In the genomic region with DNA sequence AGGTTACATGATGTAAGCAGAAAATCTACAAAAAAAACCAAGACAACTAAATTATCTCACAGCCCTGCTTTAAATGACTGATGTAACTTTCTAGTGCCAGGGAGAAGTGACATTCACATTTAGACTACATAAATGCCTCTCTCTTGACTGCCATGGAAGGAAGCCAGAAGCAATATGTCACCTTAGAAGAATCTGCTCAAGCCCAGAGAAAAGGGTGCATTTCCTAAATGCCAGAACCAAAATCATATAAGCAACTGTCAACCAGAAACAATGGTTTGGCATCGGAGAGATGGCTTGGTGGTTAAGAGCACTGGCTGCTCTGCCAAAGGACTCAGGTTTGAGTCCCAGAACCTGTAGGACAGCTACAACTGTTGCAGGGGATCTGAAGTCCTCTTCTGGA, we compare ENCODE assay signal across 21 mouse cellular contexts. TPM values are rescaled to one million over a fixed set of nuclear protein-coding genes. Genes with fewer than 3 reads are reported as not detected.
DNase-seq lines count a peak whose midpoint lies in the region; ATAC-seq and TF ChIP-seq lines count a peak whose summit lies in the region.
"Had no signal": no experiment of that assay in that cellular context is flagged by ENCODE, and none has a peak within 500 bp of the region (broad histone marks: within the 10 kb centered on the region; RNA-seq: fewer than 3 reads in every experiment).

No protein-coding gene starts in this region.

- H3K27me3 ChIP-seq in heart, embryonic 10.5 days (ENCODE audit: insufficient read depth, poor library complexity, severe bottlenecking) = no peaks in the 10 kb centered on the region
- no peaks in the 10 kb centered on the region for H3K27me3 ChIP-seq in kidney, adult 2 months (replicated peaks; ENCODE audit: control insufficient read depth, insufficient read depth, low read length)
- H3K27me3 ChIP-seq in spleen, adult 2 months (ENCODE audit: control insufficient read depth, insufficient read depth, low read length) = no peaks in the 10 kb centered on the region
- H3K27me3 ChIP-seq: CH12.LX; forebrain, embryonic 13.5 days; hindbrain, embryonic 15.5 days; intestine, embryonic 15.5 days; kidney, embryonic 15.5 days; limb, embryonic 12.5 days; liver, embryonic 12.5 days; midbrain, embryonic 13.5 days had no signal

- no peak overlapping the region for H3K4me3 ChIP-seq in heart, embryonic 10.5 days
- no peak overlapping the region for H3K4me3 ChIP-seq in kidney, adult 2 months (ENCODE audit: insufficient read depth, low read depth, low read length)
- no peak overlapping the region for H3K4me3 ChIP-seq in spleen, adult 2 months (ENCODE audit: extremely low read depth, insufficient read depth, insufficient read length)
- H3K4me3 ChIP-seq: erythroblast, embryonic 14.5 days; forebrain, embryonic 13.5 days; hindbrain, embryonic 15.5 days; intestine, embryonic 15.5 days; kidney, embryonic 15.5 days; limb, embryonic 12.5 days; liver, embryonic 12.5 days; midbrain, embryonic 13.5 days had no signal

- ATAC-seq in cerebellum, adult (ENCODE audit: insufficient number of reproducible peaks, low FRiP score, low TSS enrichment) = no peak
- ATAC-seq: forebrain, embryonic 13.5 days; intestine, embryonic 15.5 days; liver, embryonic 12.5 days; midbrain, embryonic 13.5 days had no signal

- TF ChIP-seq POLR2A in kidney, adult 2 months (IDR thresholded peaks at IDR 0.05; ENCODE audit: low read depth, low read length) = no peak
- TF ChIP-seq POLR2A in spleen, adult 2 months (IDR thresholded peaks at IDR 0.05; ENCODE audit: low read depth, low read length) = no peak

- peaks cover 85% of the 10 kb centered on the region for H3K4me1 ChIP-seq in heart, embryonic 10.5 days
- peaks cover 21% of the 10 kb centered on the region for H3K4me1 ChIP-seq in kidney, adult 2 months (ENCODE audit: control insufficient read depth, insufficient read depth, low read length)
- peaks cover 31% of the 10 kb centered on the region; the same call in 1 of the 2 replicates for H3K4me1 ChIP-seq in spleen, adult 2 months (ENCODE audit: control insufficient read depth, insufficient read depth, insufficient read length)
- H3K4me1 ChIP-seq: forebrain, embryonic 13.5 days; hindbrain, embryonic 15.5 days; midbrain, embryonic 13.5 days had no signal

- TF ChIP-seq CTCF in kidney, adult 2 months (conservative IDR thresholded peaks at IDR 0.05; ENCODE audit: insufficient read depth, insufficient read length, low read depth, low read length) = no peak
- TF ChIP-seq CTCF in spleen, adult 2 months (IDR thresholded peaks at IDR 0.05; ENCODE audit: extremely low read depth, insufficient read depth, insufficient read length, insufficient replicate concordance) = no peak

- H3K36me3 ChIP-seq in heart, embryonic 10.5 days = peaks cover 10% of the 10 kb centered on the region
- H3K36me3 ChIP-seq in kidney, adult 2 months (ENCODE audit: control insufficient read depth, insufficient read depth, low read length) = peaks cover 2% of the 10 kb centered on the region; the same call in 1 of the 2 replicates
- no peaks in the 10 kb centered on the region for H3K36me3 ChIP-seq in spleen, adult 2 months (ENCODE audit: control insufficient read depth, insufficient read depth, low read length)
- H3K36me3 ChIP-seq: hindbrain, embryonic 15.5 days; intestine, embryonic 15.5 days; kidney, embryonic 15.5 days; limb, embryonic 12.5 days; midbrain, embryonic 13.5 days had no signal

- DNase-seq in heart, embryonic 10.5 days (ENCODE audit: low spot score) = no peak
- DNase-seq in heart, postnatal 4 days = no peak
- peak; percentile 56 for DNase-seq in kidney, adult 2 months
- no peak for DNase-seq in kidney, adult 18-20 months
- no peak for DNase-seq in spleen, adult 2 months (ENCODE audit: low read depth in 1 of 2, low spot score in 2 of 2)
- DNase-seq in spleen, postnatal 4 days (ENCODE audit: low spot score in 2 of 2) = no peak
- DNase-seq in thymus, postnatal 10 days (ENCODE audit: low spot score in 2 of 2) = no peak
- DNase-seq: cerebellum, adult 9-10 months; heart, postnatal 10 days; kidney, postnatal 4 days; thymus, postnatal 4 days had no signal

- H3K9me3 ChIP-seq in heart, embryonic 10.5 days = no peaks in the 10 kb centered on the region
- H3K9me3 ChIP-seq: forebrain, embryonic 13.5 days; hindbrain, embryonic 15.5 days; intestine, embryonic 15.5 days; kidney, embryonic 15.5 days; limb, embryonic 12.5 days; liver, embryonic 12.5 days; midbrain, embryonic 13.5 days had no signal

- H3K27ac ChIP-seq in heart, embryonic 10.5 days = peak overlapping the region; percentile 19; the same call in 1 of the 2 replicates
- H3K27ac ChIP-seq in kidney, adult 2 months (ENCODE audit: insufficient read depth, low read depth, low read length) = no peak overlapping the region
- H3K27ac ChIP-seq in spleen, adult 2 months (ENCODE audit: insufficient read depth, low read length) = 0 out of 2 replicates have a peak overlapping the region, but pooled peaks have one; percentile 3
- H3K27ac ChIP-seq: forebrain, embryonic 13.5 days; hindbrain, embryonic 15.5 days; intestine, embryonic 15.5 days; kidney, embryonic 15.5 days; limb, embryonic 12.5 days; liver, embryonic 12.5 days; midbrain, embryonic 13.5 days had no signal

- WGBS in heart, embryonic 10.5 days = 74% methylated on average over 1 of the region's 1 CpGs
- 68% methylated on average over 1 of the region's 1 CpGs for WGBS in kidney, adult 2 months
- 86% methylated on average over 1 of the region's 1 CpGs for WGBS in spleen, adult 2 months

RNA-seq across cellular contexts. Expression of a gene that starts 22.5 kb away (rescaled TPM):
- polyA plus RNA-seq in heart, embryonic 10.5 days (2016; fragmentation: Nextera tagmentation; extraction: Ambion mirVana) = 115 and 173 TPM in 2 replicates
- 100 to 1,000 TPM; 461 to 503 TPM for total RNA-seq in heart, postnatal 4 days (2021)
- 36.5 and 38.2 TPM in 2 replicates for polyA plus RNA-seq in kidney, adult 2 months (2012; rRNA removed)
- polyA plus RNA-seq in spleen, adult 2 months (2012; rRNA removed) = 32.0 and 35.4 TPM in 2 replicates
